In the genomic region with DNA sequence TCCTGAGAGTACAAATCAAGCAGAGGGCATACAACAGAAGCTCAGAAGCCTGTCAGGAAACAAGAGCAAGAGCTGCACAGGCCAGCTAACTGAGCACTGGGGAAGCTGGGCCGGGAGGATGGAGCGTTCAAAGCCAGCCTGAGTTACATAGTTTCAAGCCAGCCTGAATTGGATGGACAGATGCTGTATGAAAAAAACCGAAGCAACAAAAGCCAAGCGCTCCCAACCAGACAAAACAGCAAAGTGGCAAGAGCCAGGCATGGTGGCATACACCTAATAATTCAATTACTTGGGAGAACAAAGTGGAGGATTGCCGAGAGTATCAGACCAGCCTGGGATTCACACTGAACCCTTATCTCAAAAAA, we compare ENCODE assay signal across 20 mouse cellular contexts. TPM values are rescaled to one million over a fixed set of nuclear protein-coding genes. Genes with fewer than 3 reads are reported as not detected.
DNase-seq lines count a peak whose midpoint lies in the region; ATAC-seq and TF ChIP-seq lines count a peak whose summit lies in the region.
"Had no signal": no experiment of that assay in that cellular context is flagged by ENCODE, and none has a peak within 500 bp of the region (broad histone marks: within the 10 kb centered on the region; RNA-seq: fewer than 3 reads in every experiment).

No protein-coding gene starts in this region.

- peak overlapping the region; percentile 51 for H3K4me2 ChIP-seq in lung, embryonic 14.5 days
- H3K4me2 ChIP-seq in heart, embryonic 16.5 days (ENCODE audit: low read depth, low read length) = peak overlapping the region; percentile 53
- peak overlapping the region; percentile 44 for H3K4me2 ChIP-seq in liver, embryonic 16.5 days (ENCODE audit: low read depth, low read length)
- no peak overlapping the region for H3K4me2 ChIP-seq in neural tube, embryonic 15.5 days
- H3K4me2 ChIP-seq: hindbrain, embryonic 14.5 days; midbrain, embryonic 13.5 days had no signal

- H3K9ac ChIP-seq in lung, embryonic 14.5 days = no peak overlapping the region
- no peak overlapping the region for H3K9ac ChIP-seq in heart, embryonic 16.5 days (ENCODE audit: low read length)
- H3K9ac ChIP-seq in liver, embryonic 16.5 days (ENCODE audit: low read depth, low read length) = no peak overlapping the region
- no peak overlapping the region for H3K9ac ChIP-seq in neural tube, embryonic 15.5 days (replicated peaks)
- H3K9ac ChIP-seq: embryonic facial prominence, embryonic 12.5 days; hindbrain, embryonic 14.5 days; midbrain, embryonic 13.5 days; stomach, embryonic 15.5 days had no signal

- DNase-seq in heart, embryonic 10.5 days (ENCODE audit: low spot score) = no peak
- DNase-seq in heart, postnatal 10 days = no peak
- no peak for DNase-seq in lung, embryonic 14.5 days
- DNase-seq in lung, postnatal 36 days = no peak
- no peak for DNase-seq in Muller cell, postnatal 12 days (ENCODE audit: inconsistent ontology term)
- DNase-seq: cerebellum, postnatal 14 days had no signal

- H3K36me3 ChIP-seq in heart, embryonic 10.5 days = no peaks in the 10 kb centered on the region
- no peaks in the 10 kb centered on the region for H3K36me3 ChIP-seq in lung, embryonic 14.5 days (ENCODE audit: insufficient read depth)
- no peaks in the 10 kb centered on the region for H3K36me3 ChIP-seq in heart, embryonic 16.5 days (ENCODE audit: control insufficient read depth, insufficient read depth)
- no peaks in the 10 kb centered on the region for H3K36me3 ChIP-seq in liver, embryonic 16.5 days (ENCODE audit: control insufficient read depth, insufficient read depth)
- no peaks in the 10 kb centered on the region for H3K36me3 ChIP-seq in neural tube, embryonic 15.5 days
- H3K36me3 ChIP-seq: embryonic facial prominence, embryonic 12.5 days; midbrain, embryonic 13.5 days; stomach, embryonic 15.5 days had no signal

- intact Hi-C loops in heart, postnatal 10 days (cut with DNase I) = loop anchor here (2.0 to 5.0 kb wide), 5 partner anchors 18 to 180 kb away; no protein-coding TSS in a partner anchor

- H3K4me3 ChIP-seq in heart, embryonic 10.5 days = peak overlapping the region; percentile 46; the same call in 1 of the 2 replicates
- no peak overlapping the region for H3K4me3 ChIP-seq in lung, embryonic 14.5 days (ENCODE audit: low read depth, low read length)
- H3K4me3 ChIP-seq in heart, embryonic 16.5 days (ENCODE audit: low read length) = no peak overlapping the region
- H3K4me3 ChIP-seq in liver, embryonic 16.5 days (ENCODE audit: low read depth, low read length) = no peak overlapping the region
- H3K4me3 ChIP-seq in neural tube, embryonic 15.5 days (replicated peaks) = no peak overlapping the region
- H3K4me3 ChIP-seq: embryonic facial prominence, embryonic 12.5 days; midbrain, embryonic 13.5 days had no signal

- ATAC-seq in lung, embryonic 14.5 days (ENCODE audit: insufficient read depth) = no peak
- ATAC-seq in heart, embryonic 16.5 days (replicated peaks; ENCODE audit: extremely low read depth, insufficient read depth, low FRiP score) = no peak
- ATAC-seq in liver, embryonic 16.5 days (ENCODE audit: low read depth) = no peak
- ATAC-seq in neural tube, embryonic 15.5 days (ENCODE audit: low FRiP score) = no peak
- ATAC-seq: midbrain, embryonic 13.5 days had no signal

- no peaks in the 10 kb centered on the region for H3K27me3 ChIP-seq in heart, embryonic 10.5 days (ENCODE audit: insufficient read depth, poor library complexity, severe bottlenecking)
- no peaks in the 10 kb centered on the region for H3K27me3 ChIP-seq in lung, embryonic 14.5 days (ENCODE audit: insufficient read depth, low read length)
- H3K27me3 ChIP-seq in heart, embryonic 16.5 days (ENCODE audit: control insufficient read depth, insufficient read depth, low read length) = no peaks in the 10 kb centered on the region
- no peaks in the 10 kb centered on the region for H3K27me3 ChIP-seq in liver, embryonic 16.5 days (ENCODE audit: control insufficient read depth, insufficient read depth, low read depth, low read length)
- no peaks in the 10 kb centered on the region for H3K27me3 ChIP-seq in neural tube, embryonic 15.5 days (replicated peaks)
- H3K27me3 ChIP-seq: embryonic facial prominence, embryonic 12.5 days; midbrain, embryonic 13.5 days; stomach, embryonic 15.5 days had no signal

- H3K9me3 ChIP-seq in heart, embryonic 10.5 days = no peaks in the 10 kb centered on the region
- no peaks in the 10 kb centered on the region; the same call in 1 of the 2 replicates for H3K9me3 ChIP-seq in lung, embryonic 14.5 days (ENCODE audit: low read depth, low read length)
- no peaks in the 10 kb centered on the region for H3K9me3 ChIP-seq in heart, embryonic 16.5 days (replicated peaks; ENCODE audit: control insufficient read depth, low read length)
- H3K9me3 ChIP-seq in liver, embryonic 16.5 days (replicated peaks; ENCODE audit: control insufficient read depth, low read length) = no peaks in the 10 kb centered on the region
- no peaks in the 10 kb centered on the region for H3K9me3 ChIP-seq in neural tube, embryonic 15.5 days (replicated peaks)
- H3K9me3 ChIP-seq: embryonic facial prominence, embryonic 12.5 days; midbrain, embryonic 13.5 days; stomach, embryonic 15.5 days had no signal

- no peak for TF ChIP-seq CTCF in lung, embryonic 14.5 days (IDR thresholded peaks at IDR 0.05; ENCODE audit: low read depth)

- 52% methylated on average over 5 of the region's 5 CpGs for WGBS in heart, embryonic 10.5 days
- 58% methylated on average over 5 of the region's 5 CpGs for WGBS in lung, embryonic 14.5 days
- WGBS in heart, embryonic 16.5 days = 47% methylated on average over 5 of the region's 5 CpGs
- WGBS in liver, embryonic 16.5 days (ENCODE audit: insufficient replicate concordance) = 20% methylated on average over 5 of the region's 5 CpGs
- WGBS in neural tube, embryonic 15.5 days = 72% methylated on average over 5 of the region's 5 CpGs

- peak overlapping the region; percentile 67 for H3K27ac ChIP-seq in heart, embryonic 10.5 days
- H3K27ac ChIP-seq in lung, embryonic 14.5 days (ENCODE audit: low read depth) = no peak overlapping the region
- H3K27ac ChIP-seq in heart, embryonic 16.5 days (ENCODE audit: low read length) = peak overlapping the region; percentile 61
- no peak overlapping the region for H3K27ac ChIP-seq in liver, embryonic 16.5 days (ENCODE audit: low read length)
- H3K27ac ChIP-seq in neural tube, embryonic 15.5 days (replicated peaks) = no peak overlapping the region
- H3K27ac ChIP-seq: embryonic facial prominence, embryonic 12.5 days; hindbrain, embryonic 14.5 days; midbrain, embryonic 13.5 days had no signal

- peaks cover 44% of the 10 kb centered on the region for H3K4me1 ChIP-seq in heart, embryonic 10.5 days
- no peaks in the 10 kb centered on the region; the same call in 1 of the 2 replicates for H3K4me1 ChIP-seq in lung, embryonic 14.5 days (ENCODE audit: insufficient read depth)
- peaks cover 23% of the 10 kb centered on the region for H3K4me1 ChIP-seq in heart, embryonic 16.5 days (ENCODE audit: control insufficient read depth, insufficient read depth, low read length)
- peaks cover 19% of the 10 kb centered on the region for H3K4me1 ChIP-seq in liver, embryonic 16.5 days (ENCODE audit: control insufficient read depth, low read depth, low read length)
- H3K4me1 ChIP-seq in neural tube, embryonic 15.5 days = peaks cover 14% of the 10 kb centered on the region

RNA-seq across cellular contexts. Expression of a gene that starts 3.7 kb away (rescaled TPM):
- not detected in 2 replicates for polyA plus RNA-seq in heart, embryonic 10.5 days (2016; fragmentation: Nextera tagmentation; extraction: Ambion mirVana)
- not detected for total RNA-seq in heart, postnatal 10 days (2021)
- not detected in 2 replicates for polyA plus RNA-seq in lung, embryonic 14.5 days (2014; fragmentation: Nextera tagmentation; extraction: Ambion mirVana)
- polyA plus RNA-seq in heart, embryonic 16.5 days (2015; fragmentation: Nextera tagmentation; extraction: Ambion mirVana) = 0.71 TPM in 1 of 2 replicates, not detected in the other
- not detected in 2 replicates for polyA plus RNA-seq in liver, embryonic 16.5 days (2015; fragmentation: Nextera tagmentation; extraction: Ambion mirVana)
- polyA plus RNA-seq in neural tube, embryonic 15.5 days (2015; fragmentation: Nextera tagmentation; extraction: Ambion mirVana) = not detected in 2 replicates
- total RNA-seq: adrenal gland, adult 18-20 months; gastrocnemius, adult 8-10 months; layer of hippocampus, postnatal 36 days; liver, adult 2 months had no signal
- polyA plus RNA-seq: embryonic facial prominence, embryonic 12.5 days; forebrain, embryonic 11.5 days; hindbrain, embryonic 14.5 days; liver, adult 2 months; midbrain, embryonic 13.5 days; neural tube, embryonic 11.5 days; small intestine, adult 2 months had no signal

Comparison
In these comparisons a context has a peak if more than half of its experiments do, and no peak if none do; other contexts are left out.
1. H3K27ac ChIP-seq: peak in heart, embryonic 10.5 days (single experiment) and heart, embryonic 16.5 days (single experiment); none in lung, embryonic 14.5 days (single experiment), liver, embryonic 16.5 days (single experiment) and neural tube, embryonic 15.5 days (single experiment).